Mouse (Mus musculus) ES-E14 (cell line): Measurements from ENCODE around the gene 1110012L19Rik.

Experiments
- CHD2 ChIP-seq: IDR thresholded peaks from 2 replicates; pipeline ENCODE4 v1.6.1; 2014; ENCODE audit warnings: mild to moderate bottlenecking, low read depth, low read length, inconsistent platforms
- HCFC1 ChIP-seq: IDR thresholded peaks from 2 replicates; pipeline ENCODE4 v1.6.1; 2012; ENCODE audit warnings: low read length, inconsistent platforms, borderline replicate concordance; ENCODE audit not compliant: insufficient read depth
- MAFK ChIP-seq: IDR thresholded peaks from 2 replicates; pipeline ENCODE4 v1.6.1; 2014; ENCODE audit warnings: mild to moderate bottlenecking, low read depth, low read length, inconsistent platforms; ENCODE audit not compliant: insufficient read depth
- ZC3H11A ChIP-seq: IDR thresholded peaks from 2 replicates; pipeline ENCODE4 v1.6.1; 2012; ENCODE audit warnings: low read depth, mild to moderate bottlenecking, inconsistent platforms, low read length, borderline replicate concordance
- ZNF384 ChIP-seq: IDR thresholded peaks from 2 replicates; pipeline ENCODE4 v1.6.1; 2012; ENCODE audit warnings: low read depth, low read length, inconsistent platforms

- no peak for TF ChIP-seq ZC3H11A
- TF ChIP-seq CHD2 = no peak
- TF ChIP-seq ZNF384 = no peak
- TF ChIP-seq MAFK = no peak
- TF ChIP-seq HCFC1 = no peak
These were observed at the start of gene 1110012L19Rik for GRCm38 (mm10) chrX:70385276-70385961.
